In the genomic region with DNA sequence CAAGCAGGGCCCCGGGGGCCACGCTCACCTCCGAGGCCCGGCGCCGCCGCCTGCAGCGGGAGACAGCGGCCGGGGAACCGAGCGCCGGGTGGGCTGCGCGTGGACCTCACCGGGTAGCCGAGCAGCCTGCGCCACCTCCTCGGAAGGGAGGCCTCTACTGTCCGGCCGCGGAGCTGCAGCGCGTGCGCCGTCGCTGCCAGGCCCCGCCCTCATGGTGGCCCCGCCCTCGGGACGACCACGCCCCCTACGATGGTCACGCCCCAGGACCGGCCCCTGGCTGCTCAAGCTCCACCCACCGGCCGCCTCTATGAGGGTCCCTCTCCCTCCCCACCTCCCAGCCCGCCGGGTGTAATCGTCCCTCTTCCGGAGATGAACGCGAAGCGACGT, we compare ENCODE assay signal across 8 mouse cellular contexts. TPM values are rescaled to one million over a fixed set of nuclear protein-coding genes. Genes with fewer than 3 reads are reported as not detected.
DNase-seq lines count a peak whose midpoint lies in the region; ATAC-seq lines count a peak whose summit lies in the region.

No protein-coding gene starts in this region.

- no peak overlapping the region for H3K27ac ChIP-seq in intestine, embryonic 15.5 days

- peak; percentile 92 for DNase-seq in adrenal gland, postnatal 10 days
- peak; percentile 91 for DNase-seq in embryo, embryonic 9.5 days (ENCODE audit: extremely low spot score)
- DNase-seq in gastrocnemius, postnatal 36 days = peak; percentile 72 to 75
- peak; percentile 71 to 85 for DNase-seq in left cerebral cortex, postnatal 14 days (ENCODE audit: low spot score in 2 of 2)
- peak; percentile 86 for DNase-seq in right cerebral cortex, postnatal 14 days
- peak; percentile 81 for DNase-seq in urinary bladder, postnatal 14 days (ENCODE audit: low spot score)

- no peaks in the 10 kb centered on the region for H3K9me3 ChIP-seq in intestine, embryonic 15.5 days

- H3K27me3 ChIP-seq in intestine, embryonic 15.5 days (replicated peaks) = 0 out of 2 replicates have a peak, but pooled peaks cover 3% of the 10 kb centered on the region

- peak overlapping the region; percentile 67 for H3K4me3 ChIP-seq in intestine, embryonic 15.5 days (replicated peaks)

- intact Hi-C loops in gastrocnemius, postnatal 36 days (cut with DNase I) = no loop called here
- intact Hi-C loops in left cerebral cortex, postnatal 14 days (cut with DNase I) = no loop called here

- peak overlapping the region; percentile 100 for H3K4me2 ChIP-seq in intestine, embryonic 15.5 days (replicated peaks)

- ATAC-seq in intestine, embryonic 15.5 days = peak; percentile 97
- ATAC-seq in megakaryocyte-erythroid progenitor cell, adult 5-6 weeks (replicated peaks; ENCODE audit: low FRiP score, low TSS enrichment, poor library complexity, severe bottlenecking) = peak; percentile 96

- under 1% methylated on average over 43 of the region's 45 CpGs for WGBS in intestine, embryonic 15.5 days

- H3K4me1 ChIP-seq in intestine, embryonic 15.5 days (replicated peaks) = peaks cover 7% of the 10 kb centered on the region; the same call in 1 of the 2 replicates

- H3K36me3 ChIP-seq in intestine, embryonic 15.5 days = no peaks in the 10 kb centered on the region

- peak overlapping the region; percentile 56 for H3K9ac ChIP-seq in intestine, embryonic 15.5 days

RNA-seq across cellular contexts. Expression of a gene that starts 34.3 kb away (rescaled TPM):
- total RNA-seq in adrenal gland, postnatal 10 days (2021) = not detected
- total RNA-seq in gastrocnemius, postnatal 36 days (2021) = not detected
- polyA plus RNA-seq in intestine, embryonic 15.5 days (2015; fragmentation: Nextera tagmentation; extraction: Ambion mirVana) = not detected in 2 replicates
- not detected for total RNA-seq in left cerebral cortex, postnatal 14 days (2021)
- total RNA-seq in megakaryocyte-erythroid progenitor cell, adult 5-6 weeks (2014; fragmentation: Nextera tagmentation) = not detected in 2 replicates
- total RNA-seq in megakaryocyte-erythroid progenitor cell, adult 5-6 weeks (2017) = not detected in 2 replicates
